Mouse (Mus musculus) neural tube, embryonic 10.5 days (tissue): ENCODE data around the gene Sbno1.
A peak's percentile ranks its signal among the peaks of the same experiment; 100 is the strongest.

ENCODE experiments used
- DNase-seq: peaks from one replicate; pipeline ENCODE4 v3.0.0-alpha.2; 2017; ENCODE audit warnings: low spot score; ENCODE audit errors: extremely low spot score

The Sbno1 gene

DNA sequence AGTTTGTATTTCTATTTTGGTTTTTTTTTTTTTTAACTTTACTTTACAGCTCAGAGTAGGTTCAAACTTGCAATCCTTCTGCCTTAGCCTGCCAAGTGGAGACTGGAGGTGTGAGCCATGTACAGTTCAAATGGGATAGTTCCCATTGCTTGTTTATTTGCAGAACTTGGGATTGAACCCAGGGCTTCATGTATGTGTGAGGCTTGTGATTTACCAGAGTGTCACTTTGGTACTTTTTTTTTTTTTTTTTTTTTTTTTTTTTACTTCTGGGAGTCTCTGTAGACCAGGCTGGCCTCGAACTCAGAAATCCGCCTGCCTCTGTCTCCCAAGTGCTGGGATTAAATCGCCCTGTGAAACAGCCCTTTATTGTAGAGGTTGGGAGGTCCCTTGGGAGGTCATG, 18.4 kb upstream of the Sbno1 start:
- no peak for DNase-seq

- no peak for DNase-seq
These were observed 16.8 kb upstream of the Sbno1 start for GRCm38 (mm10) chr5:124442628-124443027.

DNA sequence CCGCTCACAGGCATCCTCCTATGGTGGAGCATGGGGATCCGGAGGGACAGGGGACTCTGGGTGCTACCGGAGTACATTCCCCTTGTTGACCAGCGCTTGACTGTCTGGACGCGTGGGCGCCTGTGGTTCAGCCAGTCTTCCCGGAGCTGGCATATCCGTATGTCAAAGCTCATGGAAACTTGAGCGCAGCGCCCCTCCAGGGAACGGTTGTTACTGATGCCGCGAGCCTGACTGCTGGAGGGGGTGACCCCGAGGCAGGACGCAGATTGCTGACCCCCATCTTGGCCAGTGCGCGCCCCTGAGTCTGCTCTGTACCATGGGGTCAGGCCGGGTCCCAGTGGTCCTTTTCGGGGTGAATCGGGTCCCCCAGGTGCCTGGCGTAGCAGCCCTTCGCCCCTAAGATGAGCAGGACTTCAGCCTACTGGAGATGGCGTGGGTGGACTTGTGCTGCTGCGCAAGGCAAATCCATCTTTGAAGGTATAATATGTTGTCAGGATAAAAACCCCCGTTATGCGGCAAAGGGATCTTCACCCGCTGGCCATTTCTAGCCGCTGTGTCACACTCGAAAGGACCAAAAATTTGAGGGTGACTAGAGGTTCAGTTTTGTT, 14.4 kb upstream of the Sbno1 start:
- DNase-seq: no peak

DNA sequence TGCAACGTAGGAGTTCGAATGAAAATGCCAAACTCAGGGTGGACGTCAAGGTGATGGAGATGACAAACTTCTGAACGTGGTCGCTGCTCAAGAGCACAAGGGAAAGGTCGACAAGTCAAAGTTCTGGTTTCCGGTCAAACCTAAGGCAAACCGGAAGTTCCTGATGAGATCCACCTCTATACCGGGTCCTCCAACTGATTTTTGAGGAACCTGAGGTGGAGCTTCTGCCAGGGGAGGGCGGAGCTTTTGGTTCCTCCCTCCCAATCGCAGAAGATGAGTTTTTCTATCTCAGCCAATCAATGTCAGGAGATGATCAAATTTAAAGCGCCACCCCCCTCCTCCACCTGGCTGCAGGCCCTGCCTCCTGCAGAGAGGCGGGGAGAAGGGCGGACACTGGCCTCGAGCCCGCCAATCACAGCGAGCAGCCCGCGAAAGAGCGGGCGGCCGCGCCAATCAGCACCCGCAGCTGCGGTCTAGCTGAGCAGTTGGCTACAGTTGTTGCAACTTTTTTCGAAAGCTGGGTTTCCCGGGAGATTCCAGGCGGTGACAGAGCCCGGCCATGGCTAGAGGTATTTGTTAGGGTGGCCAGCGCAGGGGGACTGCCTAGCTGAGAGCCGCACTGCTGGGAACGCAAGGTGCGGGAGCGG, 13.8 kb upstream of the Sbno1 start, which contains the start of gene Kmt5a:
Gene Kmt5a (plus strand): TSS at position 484 of the 647 bp plus-strand sequence.
- peak; percentile 92 for DNase-seq

DNA sequence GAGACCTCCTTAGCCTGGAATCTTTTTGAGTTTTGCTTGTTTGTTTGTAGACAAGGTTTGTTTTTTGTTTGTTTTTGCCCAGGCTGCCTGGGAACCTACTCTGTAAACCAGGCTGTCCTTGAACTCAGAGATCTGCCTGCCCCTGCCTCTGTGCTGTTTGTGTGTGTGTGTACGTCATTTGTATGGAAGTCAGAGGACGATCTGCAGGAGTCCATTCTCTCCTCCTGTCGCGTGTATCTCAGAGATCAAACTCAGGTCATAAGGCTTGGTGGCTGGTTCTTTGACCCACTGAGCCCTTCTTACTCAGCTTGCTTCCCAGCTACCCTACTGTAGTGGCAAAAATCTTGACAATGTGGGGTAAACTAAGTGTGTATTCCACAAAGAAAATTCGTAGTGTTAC, 12.9 kb upstream of the Sbno1 start:
- DNase-seq: no peak

DNA sequence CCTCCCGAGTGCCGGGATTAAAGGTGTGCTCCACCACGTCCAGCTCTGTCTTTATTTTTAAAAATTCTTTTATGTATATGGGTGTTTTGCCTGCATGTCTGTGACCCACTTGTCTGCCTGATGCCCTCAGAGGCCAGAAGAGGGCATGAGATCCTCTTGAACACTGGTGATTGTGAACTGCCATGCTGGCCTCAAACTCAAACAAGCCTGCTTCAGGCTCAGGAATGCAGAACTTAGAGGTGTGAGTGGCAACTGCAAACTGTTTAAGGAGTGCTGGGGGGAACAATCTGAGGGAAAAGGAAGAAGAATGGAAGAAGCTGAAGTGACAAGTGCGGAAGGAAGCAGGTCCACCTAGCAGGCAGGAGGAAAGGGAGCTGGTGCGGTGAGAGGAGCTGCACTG, 12.4 kb upstream of the Sbno1 start:
- DNase-seq: no peak

DNA sequence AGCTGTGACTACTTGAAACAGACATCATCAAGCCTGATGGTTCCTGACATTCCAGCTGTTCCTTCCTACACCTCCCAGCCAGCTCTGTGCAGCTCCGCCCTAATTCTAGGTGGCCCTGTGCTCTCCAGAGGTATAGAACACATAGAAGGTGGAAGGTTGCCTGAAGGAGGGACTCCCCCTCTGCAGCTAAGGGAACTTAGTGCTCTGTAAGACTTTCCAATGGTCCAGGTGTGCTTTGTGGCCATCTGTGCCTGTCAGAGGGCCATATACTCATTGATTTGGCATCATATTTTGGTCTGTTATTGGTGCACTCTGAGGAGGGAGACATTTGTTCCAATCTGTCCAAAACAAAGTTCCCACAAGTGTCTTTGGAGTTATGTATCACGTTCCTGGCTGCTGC, 7.2 kb upstream of the Sbno1 start:
- DNase-seq: no peak

- peak; percentile 46 for DNase-seq
These were observed 6.7 kb upstream of the Sbno1 start for GRCm38 (mm10) chr5:124432398-124433012.

GRCm38 (mm10) chr5:124426475-124427071, 772 bp upstream of the Sbno1 start:
- DNase-seq: no peak

- DNase-seq: no peak
These were observed 934 bp downstream of the Sbno1 start for GRCm38 (mm10) chr5:124424723-124425411.

DNA sequence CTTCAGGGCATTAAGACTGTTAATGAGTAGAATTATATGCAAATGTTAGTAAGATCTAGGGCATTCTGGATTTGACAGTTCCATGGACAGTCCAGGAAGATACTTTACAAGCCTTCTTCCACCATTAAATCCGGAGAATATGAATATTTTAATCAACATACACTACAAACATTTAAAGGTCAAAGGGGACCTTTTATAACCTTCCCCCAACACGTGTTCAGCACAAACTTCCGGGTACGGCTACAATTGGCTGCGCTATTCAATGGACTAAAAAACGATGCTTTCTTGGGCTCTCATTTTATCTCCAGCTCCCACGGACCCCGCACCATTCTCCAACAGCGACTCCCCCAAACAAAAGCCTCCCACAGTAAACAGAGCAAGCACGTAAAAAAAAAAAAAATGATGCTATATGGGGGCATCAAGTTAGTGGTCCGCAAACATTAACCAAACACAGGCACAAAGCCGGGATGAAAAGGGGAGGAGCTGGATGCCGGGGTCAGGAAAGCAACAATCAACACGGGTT, 1.5 kb downstream of the Sbno1 start:
- DNase-seq: no peak

DNA sequence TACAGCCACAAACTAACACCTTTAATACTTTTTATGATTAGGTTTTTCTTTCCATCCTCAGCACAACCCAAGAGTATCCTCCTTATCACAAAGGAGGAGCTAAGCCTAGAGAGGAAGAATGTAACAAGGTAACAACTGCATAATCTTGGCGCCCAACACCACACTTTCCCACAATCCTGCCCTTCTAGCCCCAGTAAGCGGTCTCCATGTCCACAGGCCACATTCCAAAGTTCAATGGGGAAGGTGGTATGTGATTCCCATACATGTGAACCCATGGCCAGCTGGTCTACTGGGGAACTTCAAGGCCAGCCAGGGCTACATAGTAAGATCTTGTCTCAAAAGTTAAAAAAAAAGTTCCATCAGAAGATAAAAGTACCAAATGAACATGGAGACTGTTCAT, 4.0 kb downstream of the Sbno1 start:
- no peak for DNase-seq

DNA sequence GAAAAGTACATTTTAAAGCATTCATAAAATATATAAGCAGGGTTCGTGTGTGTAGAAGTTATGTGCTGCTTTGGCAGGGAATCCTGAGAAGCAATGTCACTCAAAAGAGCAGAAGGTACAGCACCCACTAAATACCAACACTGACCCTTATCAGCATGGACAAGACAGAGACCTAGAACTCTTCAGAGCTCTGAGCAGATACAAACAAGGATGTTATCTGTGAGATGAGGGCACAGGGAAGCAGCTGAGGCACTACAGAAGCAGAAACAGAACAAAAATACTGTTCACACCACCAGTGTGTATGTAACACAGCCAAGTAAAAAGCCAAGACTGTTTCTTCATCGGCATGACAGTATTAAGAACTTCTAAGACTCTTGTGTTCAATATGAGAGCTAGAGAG, 6.9 kb downstream of the Sbno1 start:
- no peak for DNase-seq

DNA sequence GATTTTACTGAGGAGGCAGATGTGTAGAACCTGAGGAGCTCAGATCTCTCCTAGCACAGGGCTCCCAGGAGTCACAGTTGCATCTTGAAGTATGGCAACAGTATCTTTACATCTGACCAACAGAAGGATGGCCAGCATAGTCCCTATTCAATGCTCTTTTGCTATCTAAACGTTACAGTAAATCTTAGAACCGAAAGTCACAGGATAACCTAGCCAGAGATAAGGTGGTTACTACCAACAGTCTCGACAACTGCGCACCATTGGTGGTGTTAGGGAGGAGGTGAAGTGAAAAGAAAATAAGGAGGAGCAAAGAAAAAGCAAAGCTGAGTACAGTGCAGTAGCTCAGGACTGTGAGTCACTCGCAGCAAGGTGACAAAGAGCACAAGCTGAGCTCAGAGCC, 13.6 kb downstream of the Sbno1 start:
- no peak for DNase-seq

DNA sequence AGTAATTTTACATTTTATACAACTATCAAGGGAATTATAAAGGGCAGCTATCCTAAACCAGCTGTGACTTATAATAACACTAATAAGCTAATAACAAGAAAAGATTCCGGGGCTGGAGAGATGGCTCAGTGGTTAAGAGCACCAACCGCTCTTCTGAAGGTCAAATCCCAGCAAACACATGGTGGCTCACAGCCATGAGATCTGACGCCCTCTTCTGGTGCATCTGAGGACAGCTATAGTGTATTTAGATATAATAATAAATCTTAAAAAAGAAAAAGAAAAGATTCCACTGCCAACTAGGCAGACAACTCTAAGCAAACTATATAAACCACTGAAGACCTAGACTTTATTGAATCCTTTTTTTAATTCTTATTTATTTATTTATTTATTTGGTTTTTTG, 15.0 kb downstream of the Sbno1 start:
- no peak for DNase-seq

DNA sequence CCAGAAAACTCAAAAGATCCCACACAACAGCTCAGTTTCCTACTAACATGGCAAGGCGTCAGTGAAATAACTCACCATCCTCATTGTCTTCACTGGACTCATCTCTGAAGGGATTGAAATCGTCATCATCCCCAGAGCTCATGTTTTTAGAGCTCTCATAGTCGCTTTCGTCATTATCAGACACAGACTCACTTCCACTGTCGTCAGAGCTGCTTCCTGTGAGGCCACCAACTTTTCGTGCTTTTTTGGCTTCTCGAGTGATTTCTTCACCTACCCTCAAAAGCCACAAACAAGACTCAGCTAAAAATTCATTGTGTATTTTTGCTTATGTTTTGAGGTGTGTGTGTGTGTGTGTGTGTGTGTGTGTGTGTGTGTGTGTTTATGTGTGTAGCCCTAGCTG, 32.1 kb downstream of the Sbno1 start:
- no peak for DNase-seq

DNA sequence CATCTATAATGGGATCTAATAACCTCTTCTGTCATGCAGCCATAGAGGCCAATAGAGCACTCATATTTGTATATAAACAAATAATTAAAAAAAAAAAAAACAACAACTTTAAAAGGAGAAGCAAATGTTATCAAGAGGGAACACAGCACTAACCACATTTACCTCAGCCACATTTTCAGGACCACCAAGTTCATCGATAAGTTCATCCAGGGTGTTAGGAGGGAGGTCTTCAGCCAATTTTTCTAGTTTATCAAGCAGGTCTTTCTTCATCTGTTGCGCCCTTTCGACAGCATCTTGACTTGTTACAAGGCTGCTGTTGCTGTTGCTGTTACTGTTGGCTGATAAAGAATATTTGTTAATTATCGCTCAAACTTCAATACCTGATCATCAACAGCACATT, 33.4 kb downstream of the Sbno1 start:
- no peak for DNase-seq

DNA sequence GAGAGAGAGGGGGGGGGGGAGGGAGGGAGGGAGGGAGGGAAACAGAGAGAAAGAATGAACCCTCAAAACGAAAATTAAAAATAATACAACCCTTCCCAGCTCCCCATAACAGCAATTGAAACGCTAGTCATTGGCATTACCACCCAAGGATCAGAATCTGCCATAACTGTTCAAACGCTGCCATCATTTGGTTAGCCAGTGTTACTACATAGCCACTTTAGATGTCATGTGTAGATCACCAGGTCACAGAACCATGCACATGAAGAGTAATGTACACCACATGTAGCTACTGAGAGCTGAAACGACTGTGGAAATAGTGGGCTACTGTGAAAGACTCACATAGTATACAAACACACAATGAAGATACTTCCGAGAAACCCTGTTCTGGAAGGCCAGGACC, 37.9 kb downstream of the Sbno1 start:
- DNase-seq: no peak

- DNase-seq: no peak
These were observed 45.7 kb downstream of the Sbno1 start for GRCm38 (mm10) chr5:124380121-124380520.

DNA sequence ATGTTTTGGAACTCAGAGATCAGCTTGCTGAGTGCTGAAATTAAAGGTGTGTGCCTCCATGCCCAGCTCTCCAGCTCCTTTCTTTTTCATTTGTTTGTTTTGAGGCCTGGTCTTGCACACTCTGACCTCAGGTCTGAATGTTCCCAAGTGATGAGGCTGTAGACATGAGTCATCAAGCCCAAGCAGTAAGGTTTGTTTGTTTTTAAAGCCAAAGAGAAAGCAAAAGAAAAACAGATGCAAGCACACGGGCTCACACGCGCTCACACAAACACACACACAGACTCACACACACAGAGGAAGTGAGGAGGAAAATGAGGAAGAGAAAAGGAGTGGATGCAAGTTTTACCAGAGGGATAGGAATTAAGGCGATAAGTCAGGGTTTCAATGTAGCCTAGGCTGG, 48.7 kb downstream of the Sbno1 start:
- DNase-seq: no peak

DNA sequence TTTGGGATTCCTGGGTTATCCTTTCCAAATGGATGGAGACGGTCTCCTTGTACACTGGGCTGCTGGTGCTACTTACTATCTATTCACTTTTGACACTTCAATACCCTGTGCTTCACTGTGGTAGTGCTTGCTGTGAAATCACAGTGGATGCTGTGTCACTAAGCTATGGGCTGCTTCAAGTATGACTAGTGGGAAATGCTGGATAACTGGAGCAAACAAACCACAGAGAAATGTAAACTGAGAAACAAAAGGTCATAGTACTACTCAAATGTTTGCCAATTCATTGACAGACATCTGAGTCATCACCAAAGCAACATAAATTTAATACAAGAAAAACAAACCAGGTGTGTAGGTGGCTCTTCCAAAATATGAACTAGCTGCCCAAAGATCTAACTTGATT, 49.4 kb downstream of the Sbno1 start:
- no peak for DNase-seq

GRCm38 (mm10) chr5:124374298-124374697, 51.5 kb downstream of the Sbno1 start:
- no peak for DNase-seq
